Mouse (Mus musculus): ENCODE results near the gene Asf1a.
"Not testable (repeated sequence)": the region's sequence is repeated elsewhere in the genome, so short reads cannot be mapped to it uniquely, and the experiment has no call there.

Gene Asf1a

GRCm38 (mm10) chr10:53596677-53597120 is at the start of gene Asf1a:
TSS of gene Asf1a (plus strand) at chr10:53596757.
- DNase-seq: peak; percentile 97

DNA sequence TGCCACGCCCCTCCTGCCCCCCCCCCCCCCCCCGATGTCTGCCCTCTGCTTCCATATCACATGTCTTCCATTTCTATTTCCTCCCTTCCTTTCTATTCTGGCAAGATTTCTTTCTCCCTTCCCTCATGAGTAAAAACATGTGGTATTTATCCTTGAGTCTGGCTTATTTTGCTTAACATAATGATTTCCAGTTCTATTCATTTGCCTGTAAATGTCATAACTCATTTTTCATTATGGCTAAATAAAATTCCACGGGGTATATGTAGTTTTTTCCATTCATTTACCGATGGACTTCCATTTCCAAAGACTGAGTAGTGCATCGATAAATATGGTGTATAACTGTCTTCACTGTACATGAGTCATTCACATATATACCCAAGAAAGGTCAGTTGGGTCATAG is 34.6 kb upstream of the Asf1a start:
- no peak for DNase-seq

DNA sequence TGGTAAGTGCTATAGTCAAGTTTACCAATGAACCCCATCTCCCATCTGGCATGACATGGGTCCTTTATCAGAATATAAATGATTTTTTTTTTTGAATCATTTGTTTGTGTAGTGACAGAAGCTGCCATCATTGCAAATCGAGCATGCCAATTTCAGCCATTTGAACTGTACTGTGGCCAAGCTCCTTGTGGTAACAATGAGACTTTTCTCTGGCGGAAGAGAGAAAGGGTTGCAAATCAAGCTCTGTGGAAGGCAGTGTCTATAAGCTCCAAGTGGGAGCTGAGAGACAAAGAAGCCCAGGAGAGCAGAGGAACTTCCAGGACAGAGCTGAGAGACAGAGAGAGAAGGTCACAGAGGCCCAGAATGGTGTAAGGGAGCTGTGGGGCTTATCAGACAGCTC is 31.0 kb upstream of the Asf1a start:
- DNase-seq: no peak

DNA sequence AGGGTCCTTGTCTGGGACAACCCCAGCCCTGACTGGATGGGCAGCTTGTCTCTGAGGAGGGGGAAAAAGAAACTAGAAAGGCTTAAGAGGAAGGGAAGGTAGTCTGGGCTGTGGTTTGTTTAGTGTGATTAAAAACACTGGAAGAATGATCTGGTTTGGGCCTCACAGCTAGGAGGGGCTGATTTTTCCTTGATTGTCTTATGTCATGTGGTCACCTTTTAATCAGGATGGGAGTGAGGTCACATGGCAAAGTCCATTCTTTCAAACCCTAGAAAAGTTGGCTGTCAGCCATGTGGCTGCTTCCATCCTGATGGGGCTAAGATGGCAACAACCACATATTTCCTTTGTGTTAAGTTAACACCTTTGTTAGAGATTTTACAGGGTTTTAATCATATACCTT is 28.0 kb upstream of the Asf1a start:
- DNase-seq: no peak

- DNase-seq: peak; percentile 20
Observed at GRCm38 (mm10) chr10:53580137-53580536, 16.4 kb upstream of the Asf1a start.

DNA sequence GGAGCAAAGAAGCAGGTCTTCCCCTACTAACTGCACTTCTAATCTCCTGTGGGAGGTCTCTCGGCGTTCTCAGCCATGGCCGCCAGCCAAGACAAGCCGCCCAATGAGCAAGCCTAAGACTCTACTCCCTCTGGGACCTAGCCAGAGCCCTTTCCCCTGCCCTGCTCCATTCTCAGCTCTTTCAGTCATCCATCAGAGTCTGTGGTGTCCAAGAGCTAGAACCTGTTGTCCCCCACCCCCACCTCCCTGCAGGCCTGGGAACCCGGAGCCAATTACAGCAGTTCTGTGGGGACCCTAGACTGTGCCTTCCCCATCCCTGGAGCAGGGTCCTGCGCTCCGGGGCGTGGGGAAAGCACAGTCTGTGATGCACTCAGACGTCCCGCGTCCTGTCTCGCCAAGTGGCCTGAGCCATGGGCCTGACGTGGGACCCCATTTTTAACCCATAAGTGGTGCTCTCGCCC is 15.9 kb upstream of the Asf1a start:
- DNase-seq: peak; percentile 55

GRCm38 (mm10) chr10:53581087-53581486 is 15.5 kb upstream of the Asf1a start:
- peak; percentile 20 for DNase-seq

- DNase-seq: no peak
Observed at GRCm38 (mm10) chr10:53585777-53586176, 10.8 kb upstream of the Asf1a start.

DNA sequence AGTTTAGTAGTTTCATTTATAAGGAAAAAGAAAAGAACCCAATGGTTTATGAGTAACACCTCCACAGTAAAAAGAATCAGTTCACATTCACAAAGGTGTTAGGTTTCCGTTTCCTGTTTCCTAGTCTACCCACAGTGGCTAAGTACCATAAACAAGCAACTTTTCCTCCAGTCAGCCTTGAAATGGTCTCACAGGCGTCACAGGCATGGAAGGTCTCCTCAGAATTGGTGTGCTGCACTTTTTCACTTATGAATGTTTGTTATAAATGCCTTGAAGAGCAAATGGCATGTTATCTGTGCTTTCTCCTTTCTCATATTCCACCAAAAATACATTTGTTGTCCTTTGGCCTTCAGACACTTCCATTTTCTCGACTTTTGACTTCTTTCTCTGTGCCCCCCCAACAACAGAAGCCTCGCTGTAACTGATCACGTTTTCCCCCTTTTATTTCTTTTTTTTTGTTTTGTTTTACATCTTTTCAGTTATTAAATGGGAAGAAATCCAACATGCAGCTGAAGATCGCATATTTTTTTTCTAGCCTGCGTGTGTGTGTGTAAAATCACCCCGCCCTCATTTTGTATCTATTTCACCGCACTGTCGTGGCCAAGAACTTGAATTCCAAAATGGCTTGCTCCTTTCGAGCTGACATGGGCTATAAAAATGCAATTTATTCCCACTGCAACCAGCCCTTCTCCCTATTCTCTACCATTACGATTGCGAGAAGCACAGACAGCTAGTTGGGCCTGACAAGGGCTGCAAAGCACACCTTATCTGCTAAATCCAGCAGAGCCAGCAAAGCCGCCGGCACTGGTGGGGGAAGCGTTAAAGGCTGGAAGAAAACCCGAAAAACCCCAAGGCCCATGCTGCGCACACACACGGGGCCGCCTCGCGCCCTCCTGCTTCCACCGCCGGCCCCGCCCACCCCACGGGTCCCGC is 547 bp upstream of the Asf1a start:
- peak; percentile 28 for DNase-seq

DNA sequence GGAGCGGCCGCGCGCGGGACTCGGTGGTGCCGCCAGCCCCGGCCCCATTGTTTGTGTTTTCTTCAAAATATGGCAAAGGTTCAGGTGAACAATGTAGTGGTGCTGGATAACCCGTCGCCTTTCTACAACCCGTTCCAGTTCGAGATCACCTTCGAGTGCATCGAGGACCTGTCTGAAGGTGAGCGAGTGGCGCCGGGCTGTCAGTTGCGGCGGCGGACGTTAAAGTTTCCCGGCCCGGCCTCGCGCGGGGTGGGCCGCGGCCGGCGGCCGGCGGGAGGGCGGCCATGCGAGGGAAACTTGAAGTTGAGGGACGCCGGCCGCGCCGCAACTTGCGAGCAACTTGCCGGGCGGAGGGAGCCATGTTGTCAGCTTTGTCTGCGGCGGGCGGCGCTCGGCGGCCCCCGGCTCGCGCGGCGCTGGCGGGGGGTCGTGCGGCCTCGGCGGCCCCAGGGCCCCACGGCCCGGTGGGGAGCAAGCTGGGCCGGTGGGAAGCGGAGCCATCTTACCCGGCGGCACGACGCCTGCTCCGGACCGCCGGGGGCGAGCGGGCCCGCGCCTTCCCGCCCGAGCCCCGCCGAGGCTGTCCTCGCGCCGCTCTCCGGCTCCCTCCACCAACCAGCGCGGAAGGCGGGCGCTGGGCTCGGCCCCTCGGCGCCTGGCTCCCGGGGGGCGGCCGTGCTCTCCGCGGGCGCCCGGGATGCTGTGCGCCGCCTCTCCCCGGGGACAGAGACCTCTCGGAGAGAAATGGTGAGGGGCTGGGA is 744 bp downstream of the Asf1a start:
- peak; percentile 67 for DNase-seq

DNA sequence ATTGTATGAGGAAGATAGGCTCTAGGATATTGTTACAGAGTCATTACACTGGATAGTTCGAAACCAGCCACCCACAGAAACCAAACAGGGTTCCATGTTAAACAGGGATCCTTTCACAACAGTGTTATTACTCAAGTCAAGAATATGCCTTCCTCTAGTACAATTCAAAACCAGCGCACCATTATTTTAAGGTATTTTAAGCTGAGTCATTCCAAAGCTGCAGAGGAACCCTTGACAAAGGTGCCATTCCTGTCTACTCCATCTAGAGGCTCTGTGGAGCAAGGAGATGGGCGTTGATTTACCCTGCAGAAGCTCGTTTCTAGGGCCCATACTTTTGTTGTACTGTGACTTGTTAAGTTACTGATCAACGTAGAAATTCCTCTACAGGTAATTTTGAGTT is 2.3 kb downstream of the Asf1a start:
- peak; percentile 39 for DNase-seq

GRCm38 (mm10) chr10:53605328-53605727 is 8.8 kb downstream of the Asf1a start:
- no peak for DNase-seq

DNA sequence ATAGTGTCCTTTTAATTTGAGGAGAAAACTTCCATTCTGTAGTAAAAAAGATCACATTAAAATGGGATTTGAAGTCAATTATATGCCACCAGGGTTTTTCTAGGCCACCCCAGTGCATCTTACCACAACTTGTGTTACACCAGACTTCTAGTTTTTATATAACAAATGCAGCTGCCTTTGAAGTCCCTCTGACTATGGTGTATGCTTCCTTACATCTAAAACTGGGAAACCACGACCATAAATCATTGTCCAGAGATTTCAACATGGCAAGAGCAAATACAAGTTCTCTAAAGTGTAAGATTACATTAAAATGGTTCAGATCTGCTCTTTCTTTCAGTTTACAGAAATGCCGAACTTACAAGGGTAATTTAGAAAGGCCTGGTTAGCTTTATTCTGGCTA is 11.7 kb downstream of the Asf1a start:
- no peak for DNase-seq

DNA sequence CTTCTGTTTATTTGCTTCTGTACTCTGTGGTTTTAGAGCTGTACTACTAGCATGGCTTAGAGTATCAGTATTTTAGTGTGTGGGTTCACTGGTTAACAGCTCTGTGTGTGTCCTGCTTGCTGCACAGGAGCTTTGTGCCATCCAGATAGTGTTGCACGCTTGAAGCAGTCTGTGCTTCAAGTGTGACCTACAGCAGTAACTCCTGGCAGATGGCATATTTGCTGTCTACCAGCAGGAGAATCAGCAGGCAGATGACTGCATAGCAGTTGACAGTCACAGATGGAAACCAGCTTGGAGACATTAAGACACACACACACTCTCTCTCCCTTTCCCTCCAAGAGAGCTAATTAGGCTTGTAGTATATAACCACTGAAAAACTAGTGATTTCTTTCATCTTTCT is 15.6 kb downstream of the Asf1a start:
- DNase-seq: no peak

DNA sequence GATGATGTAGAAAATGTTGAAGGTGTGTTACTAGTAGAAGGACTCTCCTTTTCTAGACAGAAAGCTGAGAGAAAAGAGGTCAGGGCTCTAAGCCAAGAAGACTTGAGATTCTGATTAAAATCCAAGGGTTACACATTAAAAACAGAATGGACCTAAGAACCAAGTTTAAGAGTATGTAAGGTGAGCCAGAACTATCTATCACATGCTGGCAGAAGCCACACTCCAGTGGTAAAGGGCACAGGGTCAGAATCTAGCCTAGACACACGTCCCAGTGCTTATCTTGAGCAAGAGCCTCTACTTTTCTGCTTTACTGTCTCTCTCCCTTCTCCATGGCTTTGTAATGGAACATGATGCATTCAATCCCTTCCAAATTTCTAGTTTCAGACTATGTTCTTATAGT is 17.4 kb downstream of the Asf1a start:
- DNase-seq: no peak

GRCm38 (mm10) chr10:53615850-53616616 is 19.5 kb downstream of the Asf1a start:
- DNase-seq: no peak

DNA sequence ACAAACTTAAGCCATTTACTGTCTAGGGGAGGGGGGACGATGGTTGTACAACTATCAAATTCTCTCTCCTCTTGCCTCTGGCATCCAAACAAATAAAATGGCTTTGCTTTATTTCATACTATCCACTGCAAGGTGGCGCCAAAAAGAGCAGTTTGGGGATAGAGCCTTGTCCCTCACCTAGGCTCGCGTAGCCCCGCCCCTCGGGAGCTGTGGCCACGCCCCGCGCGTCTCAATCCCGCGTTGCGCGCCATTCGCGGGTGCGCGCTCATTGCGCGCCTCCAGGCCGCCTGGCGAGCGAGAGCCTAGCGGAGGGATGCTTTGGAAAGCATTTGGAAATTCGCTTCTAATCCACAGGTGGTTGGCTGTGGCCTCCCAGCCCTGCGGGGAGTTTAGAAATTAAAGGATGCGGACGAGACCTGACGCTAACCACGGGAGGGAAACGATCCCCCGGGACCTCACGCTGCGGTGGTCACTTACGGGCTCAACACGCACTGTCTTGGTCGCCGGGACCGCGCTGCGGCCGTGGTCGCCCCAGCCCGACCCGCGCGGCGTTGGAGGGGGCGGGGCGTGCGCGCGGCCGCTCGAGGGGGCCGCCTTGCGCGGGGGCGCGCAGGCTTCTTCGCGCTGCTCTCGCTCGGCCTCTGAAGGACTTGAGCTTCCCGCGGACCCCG is 32.8 kb downstream of the Asf1a start:
- DNase-seq: peak; percentile 96

DNA sequence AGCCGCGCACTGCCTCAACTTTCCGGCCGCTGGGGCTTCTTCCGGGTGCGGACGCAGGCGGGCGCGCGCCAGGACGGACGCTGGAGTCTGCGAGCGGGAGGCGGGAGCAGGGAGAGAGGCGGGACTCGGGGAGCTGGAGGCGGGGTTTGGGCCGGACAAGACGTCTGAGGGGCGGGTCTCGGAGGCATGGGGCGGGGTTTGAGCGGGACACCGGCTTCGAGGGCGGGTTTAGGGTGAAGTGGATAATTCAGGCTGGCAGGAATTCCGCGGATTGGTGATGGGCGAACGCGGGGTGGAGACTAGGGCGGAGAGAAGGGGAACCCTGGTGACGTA is 33.3 kb downstream of the Asf1a start:
- peak; percentile 99 for DNase-seq

- not testable (repeated sequence) for DNase-seq
Observed at GRCm38 (mm10) chr10:53630339-53630738, 33.8 kb downstream of the Asf1a start, which contains the start of gene Mcm9. TSS of gene Mcm9 (minus strand) at chr10:53630439.

GRCm38 (mm10) chr10:53634160-53634559 is 37.6 kb downstream of the Asf1a start:
- no peak for DNase-seq

- no peak for DNase-seq
Observed at GRCm38 (mm10) chr10:53635246-53635971, 38.9 kb downstream of the Asf1a start.

DNA sequence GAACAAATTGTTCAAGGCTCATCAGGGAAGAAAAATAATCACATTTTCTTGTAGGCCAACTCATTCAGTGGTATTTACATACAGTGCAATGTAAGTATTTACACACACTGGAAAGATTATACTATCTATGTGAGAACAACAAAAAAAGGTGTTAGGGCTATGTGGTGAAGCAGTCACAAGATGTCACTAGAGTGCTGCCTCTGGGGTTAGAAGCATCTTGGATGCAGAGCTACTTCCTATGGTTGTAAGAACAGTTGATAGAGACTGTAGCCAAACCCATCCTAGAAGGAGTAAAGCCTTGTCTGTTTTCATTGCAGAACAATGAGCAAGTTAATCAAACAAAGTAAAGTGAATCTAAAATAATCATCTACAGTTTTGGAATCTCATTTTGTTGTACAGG is 45.0 kb downstream of the Asf1a start:
- DNase-seq: peak; percentile 51

Measured in embryo, embryonic 11 days (tissue).